Mouse (Mus musculus): Measurements from ENCODE around the gene Tmem132a.
A peak's percentile ranks its signal among the peaks of the same experiment; 100 is the strongest.

The Tmem132a gene

GRCm38 (mm10) chr19:10869886-10870527 lies at the start of gene Tmem132a:
TSS of gene Tmem132a (minus strand) at chr19:10869940.
- no peak for DNase-seq (ENCODE audit: low spot score)

GRCm38 (mm10) chr19:10918321-10918991 lies 48.7 kb upstream of the Tmem132a start:
- no peak for DNase-seq (ENCODE audit: low spot score)

DNA sequence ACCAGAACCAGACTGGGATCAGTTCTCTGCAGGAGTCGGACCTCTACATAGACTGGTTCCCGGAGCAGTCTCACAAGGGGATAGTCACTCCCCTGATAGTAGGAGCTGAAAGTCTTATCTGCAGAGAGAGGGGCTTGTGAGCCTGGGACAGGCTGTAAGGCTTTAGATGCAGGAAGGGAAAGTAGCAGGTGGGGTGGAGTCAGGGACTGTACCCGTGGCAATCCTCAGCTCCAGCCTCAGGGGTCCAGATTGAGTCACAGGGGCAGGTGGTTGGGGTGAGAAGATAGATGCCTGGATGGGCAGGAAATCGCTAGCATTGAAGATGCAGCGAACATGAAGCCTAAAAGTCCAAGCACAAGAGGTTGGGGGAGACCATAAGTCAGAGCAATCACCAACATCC lies 46.8 kb upstream of the Tmem132a start:
- DNase-seq (ENCODE audit: low spot score), result no peak

- no peak for DNase-seq (ENCODE audit: low spot score)
These were observed 45.1 kb upstream of the Tmem132a start for GRCm38 (mm10) chr19:10914870-10915269.

- no peak for DNase-seq (ENCODE audit: low spot score)
These were observed 44.6 kb upstream of the Tmem132a start for GRCm38 (mm10) chr19:10914291-10914690.

- DNase-seq (ENCODE audit: low spot score), result no peak
These were observed 39.5 kb upstream of the Tmem132a start for GRCm38 (mm10) chr19:10909087-10909721.

GRCm38 (mm10) chr19:10907891-10908290 lies 38.2 kb upstream of the Tmem132a start:
- DNase-seq (ENCODE audit: low spot score), result peak; percentile 68

DNA sequence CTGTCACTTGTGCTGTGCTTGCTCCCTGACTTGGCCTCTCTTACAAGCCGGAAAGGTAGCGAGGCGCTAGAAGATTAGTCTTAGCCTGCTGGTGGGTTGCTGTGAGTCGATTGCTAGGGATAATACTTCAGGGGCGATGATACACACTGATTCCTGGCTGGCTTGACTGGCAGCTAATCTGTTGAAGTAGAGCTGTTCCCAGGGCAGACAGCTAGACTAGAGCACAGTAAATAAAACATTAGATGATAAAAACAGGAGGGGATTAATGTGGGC lies 35.9 kb upstream of the Tmem132a start:
- no peak for DNase-seq (ENCODE audit: low spot score)

GRCm38 (mm10) chr19:10904927-10905727 lies 35.4 kb upstream of the Tmem132a start:
- peak; percentile 75 for DNase-seq (ENCODE audit: low spot score)

GRCm38 (mm10) chr19:10904512-10904911 lies 34.8 kb upstream of the Tmem132a start:
- DNase-seq (ENCODE audit: low spot score), result no peak

GRCm38 (mm10) chr19:10901046-10901445 lies 31.3 kb upstream of the Tmem132a start:
- no peak for DNase-seq (ENCODE audit: low spot score)

DNA sequence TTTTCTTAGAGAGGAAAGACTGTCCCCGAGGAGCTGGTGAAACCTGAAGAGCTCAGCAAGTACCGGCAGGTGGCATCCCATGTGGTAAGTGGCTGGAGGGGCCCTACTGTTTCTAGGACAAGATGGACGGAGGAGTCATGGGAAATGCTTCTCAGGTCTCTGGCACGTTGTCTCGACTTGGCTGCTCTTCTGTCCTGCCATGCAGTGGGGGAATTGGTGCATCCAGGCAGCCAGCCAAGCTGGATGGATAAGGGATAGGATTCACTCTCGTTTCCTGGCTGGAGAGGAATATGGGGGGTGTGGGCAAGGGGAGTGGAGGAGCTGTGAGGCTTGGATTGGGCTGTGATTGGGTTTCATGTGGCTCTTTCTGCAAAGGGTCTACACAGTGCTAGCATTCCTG lies 30.6 kb upstream of the Tmem132a start:
- DNase-seq (ENCODE audit: low spot score), result no peak

- no peak for DNase-seq (ENCODE audit: low spot score)
These were observed 27.8 kb upstream of the Tmem132a start for GRCm38 (mm10) chr19:10897491-10897890.

GRCm38 (mm10) chr19:10896849-10897248 lies 27.1 kb upstream of the Tmem132a start:
- DNase-seq (ENCODE audit: low spot score), result no peak

DNA sequence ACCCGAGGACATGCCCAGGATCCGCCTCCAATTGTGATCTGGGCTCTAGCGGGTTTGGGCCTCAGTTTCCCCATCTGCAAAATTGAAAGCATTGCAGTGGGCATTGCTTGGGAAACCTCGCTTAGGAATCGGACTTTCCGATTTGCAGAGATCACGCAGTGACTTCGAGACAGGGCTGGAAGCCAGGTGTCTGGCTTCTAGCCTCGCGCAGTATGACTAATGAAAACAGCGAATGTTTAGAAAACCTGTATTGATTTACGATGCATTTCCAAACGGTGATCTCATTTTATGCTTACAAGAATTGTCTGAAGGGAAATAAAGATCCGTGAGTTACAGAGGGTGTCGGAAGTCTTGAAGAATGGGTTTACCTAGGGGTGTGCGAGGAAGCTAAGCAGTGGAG lies 26.0 kb upstream of the Tmem132a start:
- DNase-seq (ENCODE audit: low spot score), result no peak

DNA sequence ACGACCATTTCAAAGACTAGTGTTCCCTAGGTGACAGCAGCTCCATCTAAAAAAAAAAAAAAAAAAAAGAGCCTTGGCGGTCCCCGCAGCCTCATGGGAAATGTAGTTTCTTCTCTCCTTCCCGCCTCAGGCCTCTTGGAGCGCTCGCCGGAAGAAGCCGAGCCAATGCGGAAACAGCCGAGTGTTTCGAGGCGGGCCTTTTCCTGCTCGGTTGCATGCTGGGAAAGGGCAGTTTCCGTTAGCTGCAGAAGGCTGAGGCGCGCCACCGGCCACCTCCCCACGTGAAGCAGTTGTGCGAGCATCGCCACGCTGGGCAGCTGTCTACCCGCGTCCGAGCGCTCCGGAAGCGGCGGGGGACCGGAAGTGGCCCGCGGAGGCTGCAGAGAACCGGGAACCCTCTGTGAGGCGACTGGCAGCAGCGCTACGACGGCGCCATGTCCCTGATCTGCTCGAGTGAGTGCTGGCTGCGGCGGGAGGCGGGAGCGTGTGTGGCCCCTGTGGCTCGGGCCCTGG lies 25.3 kb upstream of the Tmem132a start, which contains the start of gene Prpf19:
TSS of gene Prpf19 (plus strand) at position 216 of the 513 bp plus-strand sequence.
- peak; percentile 98 for DNase-seq (ENCODE audit: low spot score)

- no peak for DNase-seq (ENCODE audit: low spot score)
These were observed 22.5 kb upstream of the Tmem132a start for GRCm38 (mm10) chr19:10892201-10892600.

GRCm38 (mm10) chr19:10881426-10882154 lies 11.8 kb upstream of the Tmem132a start, which contains the start of gene Tmem109:
TSS of gene Tmem109 (minus strand) at chr19:10882001.
- peak; percentile 93 for DNase-seq (ENCODE audit: low spot score)

DNA sequence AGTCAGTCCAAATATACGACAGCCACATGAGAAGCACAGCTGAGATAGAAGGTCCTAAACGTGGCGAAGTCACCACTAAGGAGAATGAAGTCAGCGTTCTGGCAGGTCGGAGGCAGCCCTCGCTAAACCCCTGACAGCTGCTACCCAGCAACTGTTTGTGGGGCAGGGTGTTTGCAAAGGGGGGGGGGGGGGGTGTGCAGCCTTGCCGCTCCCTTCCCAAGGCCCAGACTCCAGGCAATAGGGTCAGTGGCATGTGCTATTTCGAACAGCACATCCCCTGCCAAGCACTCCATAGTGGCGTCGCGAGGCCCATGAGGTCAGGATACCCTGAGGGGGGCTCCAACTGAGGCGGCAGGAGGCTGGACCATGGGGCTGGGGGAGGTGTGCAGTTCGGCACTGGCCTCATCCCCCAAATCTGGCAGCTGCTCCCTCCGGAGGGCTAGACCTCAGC lies 11.3 kb upstream of the Tmem132a start:
- no peak for DNase-seq (ENCODE audit: low spot score)

DNA sequence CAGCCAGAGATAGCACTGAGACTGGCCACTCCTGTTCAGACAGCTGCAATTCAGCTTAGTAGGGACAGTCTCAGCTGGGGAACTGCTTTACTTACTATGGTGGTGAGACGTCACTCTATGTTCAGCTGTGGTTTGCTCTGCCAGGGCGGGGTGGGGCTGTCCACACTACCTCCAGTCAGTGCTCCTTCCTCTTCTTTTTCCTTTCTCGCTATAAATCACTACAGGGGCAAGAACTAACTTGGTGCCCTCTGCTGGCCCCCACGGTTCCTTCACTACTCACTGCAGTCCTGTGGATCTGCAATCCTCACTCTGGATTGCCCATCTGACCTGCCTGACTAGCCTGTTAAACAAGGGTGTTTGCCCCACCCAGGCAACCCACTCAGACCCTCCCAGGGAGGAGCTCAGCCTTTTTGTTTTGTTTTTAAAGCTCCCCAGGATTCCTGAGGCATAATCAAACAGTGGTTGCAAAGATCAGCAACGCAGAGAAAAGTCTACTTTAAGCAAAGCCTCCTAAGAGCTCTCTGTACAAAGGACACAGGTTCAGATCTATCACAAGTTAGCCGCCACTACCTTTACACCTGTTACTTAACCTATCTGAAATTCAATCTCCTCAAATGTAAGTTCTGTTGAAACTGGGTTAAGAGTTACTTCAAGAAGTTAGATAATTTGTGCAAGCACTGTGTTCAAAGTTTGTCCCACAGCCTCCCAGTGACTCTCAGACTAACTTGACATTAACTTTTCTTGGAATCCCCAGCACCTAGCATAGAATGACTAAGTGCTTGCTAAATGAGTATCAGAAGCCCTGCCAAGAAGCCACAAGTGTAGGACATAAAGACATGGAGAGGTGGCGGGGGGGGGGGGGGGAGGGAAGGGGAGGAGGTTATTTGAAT lies 10.6 kb upstream of the Tmem132a start:
- DNase-seq (ENCODE audit: low spot score), result peak; percentile 65
